Mouse (Mus musculus): ENCODE measurements around the gene Gm49387. TPM values are rescaled to one million over a fixed set of nuclear protein-coding genes. Genes with fewer than 3 reads are reported as not detected.

Gene Gm49387
- total and polyA plus RNA-seq, 2 experiments from 2014 or later: not detected

DNA sequence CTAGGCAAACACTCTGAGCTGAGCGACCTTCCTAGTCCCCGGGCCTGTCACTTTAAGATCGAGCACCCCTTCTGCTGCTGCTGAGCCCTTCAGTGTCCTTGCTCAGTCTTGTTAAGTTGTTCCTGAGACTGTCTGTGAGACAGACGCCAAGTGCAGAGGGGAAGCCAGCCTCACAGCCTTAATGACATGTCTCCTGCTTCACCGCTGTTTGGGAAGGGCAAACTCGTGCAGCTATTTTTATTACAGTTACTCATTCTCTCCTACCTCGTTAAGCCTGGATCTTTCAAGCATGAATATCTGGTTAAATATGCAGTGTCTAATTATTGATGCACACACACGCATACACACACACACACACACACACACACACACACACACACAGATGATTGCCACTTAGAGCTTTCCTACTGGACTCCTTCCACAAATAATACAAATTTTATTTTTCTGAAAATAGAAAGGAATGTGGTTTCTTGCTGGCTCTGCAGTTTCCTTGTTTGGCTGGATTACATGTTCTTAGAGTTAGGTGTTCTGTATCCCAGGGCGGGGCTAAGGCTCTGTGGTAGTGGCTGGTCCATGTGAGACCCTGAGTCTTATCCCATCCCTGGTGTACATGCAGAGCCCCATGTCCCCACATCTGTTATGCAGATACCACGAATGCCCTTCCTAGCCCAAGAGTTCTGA, 19.0 kb upstream of the Gm49387 start:
- WGBS: 61% methylated on average over 10 of the region's 10 CpGs
- no peak overlapping the region for H3K4me3 ChIP-seq (ENCODE audit: low read depth, low read length)
- TF ChIP-seq CTCF (IDR thresholded peaks at IDR 0.05): no peak
- peak overlapping the region; percentile 93; the same call in 1 of the 2 replicates for H3K27ac ChIP-seq (ENCODE audit: low read depth, low read length)
- peak; percentile 62 for DNase-seq (ENCODE audit: low spot score)
- H3K36me3 ChIP-seq (ENCODE audit: insufficient read depth, low read length): no peaks in the 10 kb centered on the region
- peaks cover 4% of the 10 kb centered on the region; the same call in 1 of the 2 replicates for H3K4me1 ChIP-seq (ENCODE audit: insufficient read depth, low read length)
- H3K9me3 ChIP-seq (ENCODE audit: low read length): no peaks in the 10 kb centered on the region
- H3K27me3 ChIP-seq (ENCODE audit: insufficient read depth, low read length): no peaks in the 10 kb centered on the region
- no peak for ATAC-seq (ENCODE audit: low FRiP score)
- no peak overlapping the region for H3K4me2 ChIP-seq (ENCODE audit: low read depth, low read length, poor library complexity, severe bottlenecking)
- H3K9ac ChIP-seq (replicated peaks; ENCODE audit: low read length, poor library complexity, severe bottlenecking): no peak overlapping the region

DNA sequence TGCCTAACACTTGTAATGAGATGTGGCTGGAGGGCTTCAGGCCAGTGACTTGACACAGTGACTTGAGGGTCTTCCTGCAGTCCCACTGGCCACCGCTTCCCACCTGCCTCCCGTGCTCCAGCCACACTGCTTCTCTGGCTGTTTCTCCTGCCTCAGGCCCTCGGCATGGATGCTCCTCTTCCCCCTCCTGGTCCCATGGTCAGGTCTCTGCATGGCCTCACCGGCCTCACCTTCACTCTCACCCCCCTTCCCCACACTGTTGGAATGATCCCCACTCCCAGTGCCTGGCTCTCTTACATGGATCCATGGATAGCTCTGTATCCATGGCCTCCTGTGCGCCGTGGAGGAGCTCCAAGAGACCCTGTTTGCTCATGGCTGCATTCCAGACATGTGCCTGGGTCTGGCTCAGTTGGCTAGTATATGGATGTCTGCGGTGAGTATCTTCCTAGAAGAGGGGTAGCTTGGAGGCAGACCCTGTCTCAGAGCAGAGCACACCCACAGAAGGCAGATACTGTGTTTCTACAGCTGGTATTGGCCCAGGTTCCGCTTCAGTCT, 17.5 kb upstream of the Gm49387 start:
- 0 out of 2 replicates have a peak overlapping the region, but pooled peaks have one; percentile 13 for H3K9ac ChIP-seq (replicated peaks; ENCODE audit: low read length, poor library complexity, severe bottlenecking)
- no peak overlapping the region for H3K4me2 ChIP-seq (ENCODE audit: low read depth, low read length, poor library complexity, severe bottlenecking)
- H3K4me3 ChIP-seq (ENCODE audit: low read depth, low read length): no peak overlapping the region
- ATAC-seq (ENCODE audit: low FRiP score) (no peak), DNase-seq (ENCODE audit: low spot score) (no peak)
- 84% methylated on average over 8 of the region's 8 CpGs for WGBS
- TF ChIP-seq CTCF (IDR thresholded peaks at IDR 0.05): no peak
- H3K27ac ChIP-seq (ENCODE audit: low read depth, low read length): no peak overlapping the region
- H3K4me1 ChIP-seq (ENCODE audit: insufficient read depth, low read length): peaks cover 4% of the 10 kb centered on the region; the same call in 1 of the 2 replicates
- H3K36me3 ChIP-seq (ENCODE audit: insufficient read depth, low read length): no peaks in the 10 kb centered on the region
- no peaks in the 10 kb centered on the region for H3K27me3 ChIP-seq (ENCODE audit: insufficient read depth, low read length)
- no peaks in the 10 kb centered on the region for H3K9me3 ChIP-seq (ENCODE audit: low read length)

DNA sequence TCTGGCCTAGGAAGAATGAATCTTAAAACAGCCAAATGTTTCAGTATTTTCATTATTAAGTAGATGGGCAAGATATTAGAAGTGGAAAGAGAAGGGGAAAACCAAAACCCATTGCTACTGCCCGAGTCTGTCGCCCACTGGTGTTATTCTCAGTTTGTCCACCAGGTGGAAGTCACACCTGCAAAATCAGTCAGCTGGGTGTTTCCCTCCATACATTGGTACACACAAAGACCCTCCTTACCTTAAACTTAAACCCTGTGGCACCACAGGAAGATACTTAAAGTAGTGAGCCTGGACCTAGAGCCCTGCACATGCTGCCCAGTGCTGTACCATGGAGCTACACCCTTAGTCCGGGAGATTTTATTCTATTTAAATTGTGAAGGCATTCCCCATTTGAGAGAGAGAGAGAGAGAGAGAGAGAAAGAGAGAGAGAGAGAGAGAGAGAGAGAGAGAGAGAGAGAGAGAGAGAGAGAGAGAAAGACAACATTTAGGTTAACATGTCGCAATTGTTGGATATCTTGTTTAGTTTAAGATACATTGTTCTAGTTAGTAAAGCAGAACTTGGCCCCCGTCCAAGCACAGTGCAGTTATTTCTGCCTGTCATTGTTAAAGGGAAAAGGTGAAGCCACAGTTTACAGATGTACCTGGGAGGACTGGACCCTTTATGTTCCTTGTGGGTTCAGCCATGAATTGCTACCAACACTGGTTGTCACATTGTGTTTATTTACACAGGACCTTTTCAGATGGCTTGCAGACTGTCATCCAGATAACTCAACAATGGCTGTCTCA, 16.4 kb upstream of the Gm49387 start:
- no peak overlapping the region for H3K4me3 ChIP-seq (ENCODE audit: low read depth, low read length)
- no peak overlapping the region for H3K27ac ChIP-seq (ENCODE audit: low read depth, low read length)
- H3K36me3 ChIP-seq (ENCODE audit: insufficient read depth, low read length): no peaks in the 10 kb centered on the region
- DNase-seq (ENCODE audit: low spot score) (peak; percentile 80), ATAC-seq (ENCODE audit: low FRiP score) (no peak)
- H3K4me1 ChIP-seq (ENCODE audit: insufficient read depth, low read length): no peaks in the 10 kb centered on the region
- H3K9ac ChIP-seq (replicated peaks; ENCODE audit: low read length, poor library complexity, severe bottlenecking): no peak overlapping the region
- H3K27me3 ChIP-seq (ENCODE audit: insufficient read depth, low read length): no peaks in the 10 kb centered on the region
- H3K9me3 ChIP-seq (ENCODE audit: low read length): no peaks in the 10 kb centered on the region
- no peak overlapping the region for H3K4me2 ChIP-seq (ENCODE audit: low read depth, low read length, poor library complexity, severe bottlenecking)
- peak; percentile 92 for TF ChIP-seq CTCF (IDR thresholded peaks at IDR 0.05)
- 39% methylated on average over 5 of the region's 5 CpGs for WGBS

DNA sequence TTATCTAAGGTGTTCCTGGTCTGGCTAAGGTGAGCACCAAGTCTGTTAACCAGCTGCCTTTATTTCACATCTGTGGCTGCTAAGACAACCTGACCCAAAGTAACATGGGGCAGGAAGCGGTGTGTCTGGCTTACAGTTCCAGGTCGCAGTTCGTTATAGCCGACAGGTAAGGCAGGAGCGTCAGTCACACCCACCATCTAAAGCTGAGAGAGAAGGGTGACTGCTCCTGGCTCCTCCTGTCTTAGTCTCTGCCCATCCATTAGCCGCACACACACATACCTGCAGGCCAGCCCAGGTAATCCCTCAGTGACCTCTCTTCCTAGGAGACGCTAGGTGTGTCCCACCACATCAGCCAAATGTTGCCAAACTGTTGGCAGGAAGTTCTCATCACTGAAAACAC, 15.7 kb upstream of the Gm49387 start:
- Histone ChIP-seq H3K4me3 (ENCODE audit: low read depth, low read length) (no peak overlapping the region), H3K4me1 (ENCODE audit: insufficient read depth, low read length) (no peaks in the 10 kb centered on the region), H3K36me3 (ENCODE audit: insufficient read depth, low read length) (no peaks in the 10 kb centered on the region), H3K27ac (ENCODE audit: low read depth, low read length) (no peak overlapping the region), H3K9ac (replicated peaks; ENCODE audit: low read length, poor library complexity, severe bottlenecking) (no peak overlapping the region), H3K27me3 (ENCODE audit: insufficient read depth, low read length) (no peaks in the 10 kb centered on the region), H3K9me3 (ENCODE audit: low read length) (no peaks in the 10 kb centered on the region), H3K4me2 (ENCODE audit: low read depth, low read length, poor library complexity, severe bottlenecking) (no peak overlapping the region)
- no peak for DNase-seq (ENCODE audit: low spot score)
- TF ChIP-seq CTCF (IDR thresholded peaks at IDR 0.05): no peak
- 84% methylated on average over 7 of the region's 7 CpGs for WGBS
- no peak for ATAC-seq (ENCODE audit: low FRiP score)

DNA sequence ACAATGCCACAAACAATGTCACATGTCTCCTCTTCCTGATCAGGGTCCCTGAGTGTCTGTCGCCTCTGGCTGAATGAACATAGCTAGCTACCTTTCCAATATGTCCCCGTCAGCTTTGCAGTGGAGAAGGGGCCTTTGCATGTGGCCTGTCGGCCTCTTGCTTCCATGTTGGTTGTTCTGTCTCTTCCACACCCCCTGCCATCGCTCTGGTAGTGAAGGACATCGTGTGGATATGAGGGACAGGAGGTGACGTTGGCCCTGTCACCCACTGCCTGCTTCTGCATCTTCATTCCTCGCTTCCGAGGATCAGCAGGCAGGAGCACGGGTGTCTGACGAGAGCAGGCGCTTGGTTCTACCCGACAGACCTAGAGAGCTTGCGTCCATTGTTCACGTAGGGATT, 14.7 kb upstream of the Gm49387 start:
- Histone ChIP-seq H3K9ac (replicated peaks; ENCODE audit: low read length, poor library complexity, severe bottlenecking) (no peak overlapping the region), H3K36me3 (ENCODE audit: insufficient read depth, low read length) (no peaks in the 10 kb centered on the region), H3K27ac (ENCODE audit: low read depth, low read length) (no peak overlapping the region), H3K4me2 (ENCODE audit: low read depth, low read length, poor library complexity, severe bottlenecking) (no peak overlapping the region), H3K4me1 (ENCODE audit: insufficient read depth, low read length) (no peaks in the 10 kb centered on the region), H3K4me3 (ENCODE audit: low read depth, low read length) (no peak overlapping the region), H3K27me3 (ENCODE audit: insufficient read depth, low read length) (no peaks in the 10 kb centered on the region), H3K9me3 (ENCODE audit: low read length) (no peaks in the 10 kb centered on the region)
- WGBS: 76% methylated on average over 14 of the region's 14 CpGs
- no peak for TF ChIP-seq CTCF (IDR thresholded peaks at IDR 0.05)
- DNase-seq (ENCODE audit: low spot score): no peak
- no peak for ATAC-seq (ENCODE audit: low FRiP score)

DNA sequence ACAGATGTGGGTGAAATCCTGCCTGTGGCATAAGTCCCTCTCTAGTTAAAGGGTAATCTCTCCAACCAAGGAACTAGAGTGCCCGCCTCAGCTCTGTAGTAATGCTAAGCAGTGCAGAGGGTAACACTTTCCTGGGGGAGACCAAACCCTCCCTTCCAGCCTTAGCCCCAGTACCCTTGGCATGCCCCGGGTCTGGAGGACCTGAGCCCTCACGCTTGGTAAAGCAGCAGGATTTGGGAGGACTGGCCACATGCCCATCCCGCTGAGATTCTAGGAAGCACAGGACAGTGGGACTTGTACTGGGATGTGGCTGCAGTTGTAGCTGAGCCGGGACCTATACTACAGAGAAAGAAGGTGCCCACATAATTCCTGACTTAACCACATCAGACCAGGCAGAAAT, 14.1 kb upstream of the Gm49387 start:
- DNase-seq (ENCODE audit: low spot score): no peak
- no peak for ATAC-seq (ENCODE audit: low FRiP score)
- no peak overlapping the region for H3K27ac ChIP-seq (ENCODE audit: low read depth, low read length)
- H3K9me3 ChIP-seq (ENCODE audit: low read length): no peaks in the 10 kb centered on the region
- no peaks in the 10 kb centered on the region for H3K27me3 ChIP-seq (ENCODE audit: insufficient read depth, low read length)
- no peak overlapping the region for H3K4me3 ChIP-seq (ENCODE audit: low read depth, low read length)
- no peaks in the 10 kb centered on the region for H3K36me3 ChIP-seq (ENCODE audit: insufficient read depth, low read length)
- H3K4me2 ChIP-seq (ENCODE audit: low read depth, low read length, poor library complexity, severe bottlenecking): no peak overlapping the region
- 82% methylated on average over 5 of the region's 5 CpGs for WGBS
- H3K4me1 ChIP-seq (ENCODE audit: insufficient read depth, low read length): no peaks in the 10 kb centered on the region
- TF ChIP-seq CTCF (IDR thresholded peaks at IDR 0.05): no peak
- H3K9ac ChIP-seq (replicated peaks; ENCODE audit: low read length, poor library complexity, severe bottlenecking): no peak overlapping the region

Data from midbrain, postnatal 0 days (tissue).